Mouse (Mus musculus) urinary bladder, postnatal 10 days (tissue): Measurements from ENCODE around the gene Efs.
A peak's percentile ranks its signal among the peaks of the same experiment; 100 is the strongest.

Source experiments
- DNase-seq: peaks from one replicate; pipeline ENCODE4 v3.0.0; 2022; ENCODE audit warnings: low spot score

Gene Efs

DNA sequence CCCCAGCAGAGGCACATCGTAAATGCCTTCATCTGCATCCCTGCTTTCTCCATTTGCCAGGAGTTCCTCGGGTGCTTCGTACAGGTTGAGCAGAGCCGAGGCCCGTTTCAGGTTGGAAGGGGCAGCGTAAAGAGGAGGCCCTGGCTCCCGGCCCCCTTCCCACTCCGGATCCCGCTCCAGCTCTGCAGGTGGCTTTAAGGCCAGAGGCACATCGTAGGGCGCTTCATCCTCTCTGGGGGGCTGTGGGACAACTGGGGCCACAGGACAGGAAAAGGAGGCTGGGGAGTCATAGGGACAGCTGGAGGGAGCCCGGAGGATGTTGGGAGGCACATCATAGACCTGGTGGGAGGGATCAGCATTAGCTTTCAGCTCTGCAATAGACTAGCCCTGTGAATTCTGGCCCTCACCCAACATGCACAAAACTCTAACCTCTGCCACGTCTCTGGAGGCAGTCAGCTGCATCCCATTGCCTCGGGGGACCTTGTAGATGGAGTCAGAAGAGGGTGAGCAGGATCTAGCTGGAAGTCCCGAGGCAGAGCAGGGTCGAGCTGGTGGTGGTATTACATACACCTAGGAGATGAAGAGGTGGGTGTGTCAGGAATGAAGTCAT is 5.7 kb downstream of the Efs start:
- DNase-seq: no peak

DNA sequence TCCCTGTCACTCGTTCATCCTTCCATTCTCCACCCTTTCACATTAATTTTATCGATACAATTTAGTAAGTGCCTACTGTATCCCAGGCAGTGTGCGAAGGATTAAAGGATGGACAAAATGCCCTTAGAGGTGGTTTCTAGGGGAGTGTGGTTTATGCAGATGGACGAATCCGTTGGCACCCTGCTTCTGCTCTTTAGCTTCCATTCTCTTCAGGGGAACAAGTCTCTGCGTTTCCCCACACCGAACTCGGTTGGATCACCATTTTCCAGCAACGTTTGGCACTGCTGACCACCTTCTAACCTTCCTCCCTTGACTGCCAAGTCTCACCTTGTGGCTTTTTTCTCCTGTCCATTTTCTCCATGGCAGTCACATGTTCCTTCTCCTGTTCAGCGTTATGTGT is 12.6 kb downstream of the Efs start:
- DNase-seq: no peak

DNA sequence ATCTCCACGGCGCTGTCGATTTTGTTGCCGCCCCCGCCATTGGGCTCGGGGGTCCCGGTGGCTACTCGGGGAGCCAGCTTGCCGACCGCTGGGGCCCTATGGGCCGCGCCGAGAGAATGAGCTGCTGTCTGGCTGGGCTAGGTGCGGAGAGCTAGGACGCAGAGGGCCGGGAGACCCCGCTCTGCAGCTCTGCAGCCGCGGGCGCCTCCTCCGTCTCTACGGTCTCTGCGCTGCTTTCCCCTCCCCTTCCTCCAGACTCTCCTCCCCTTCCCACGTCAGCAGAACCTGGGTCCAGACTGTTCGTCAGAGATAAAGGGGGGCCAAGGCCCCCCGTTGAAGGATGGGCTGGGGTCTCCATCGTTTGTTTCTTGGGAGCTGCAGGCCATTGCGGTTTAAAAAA is 13.0 kb downstream of the Efs start, which contains the start of gene Slc22a17:
TSS of gene Slc22a17 (minus strand) at position 247 of the 400 bp plus-strand sequence.
- DNase-seq: no peak

DNA sequence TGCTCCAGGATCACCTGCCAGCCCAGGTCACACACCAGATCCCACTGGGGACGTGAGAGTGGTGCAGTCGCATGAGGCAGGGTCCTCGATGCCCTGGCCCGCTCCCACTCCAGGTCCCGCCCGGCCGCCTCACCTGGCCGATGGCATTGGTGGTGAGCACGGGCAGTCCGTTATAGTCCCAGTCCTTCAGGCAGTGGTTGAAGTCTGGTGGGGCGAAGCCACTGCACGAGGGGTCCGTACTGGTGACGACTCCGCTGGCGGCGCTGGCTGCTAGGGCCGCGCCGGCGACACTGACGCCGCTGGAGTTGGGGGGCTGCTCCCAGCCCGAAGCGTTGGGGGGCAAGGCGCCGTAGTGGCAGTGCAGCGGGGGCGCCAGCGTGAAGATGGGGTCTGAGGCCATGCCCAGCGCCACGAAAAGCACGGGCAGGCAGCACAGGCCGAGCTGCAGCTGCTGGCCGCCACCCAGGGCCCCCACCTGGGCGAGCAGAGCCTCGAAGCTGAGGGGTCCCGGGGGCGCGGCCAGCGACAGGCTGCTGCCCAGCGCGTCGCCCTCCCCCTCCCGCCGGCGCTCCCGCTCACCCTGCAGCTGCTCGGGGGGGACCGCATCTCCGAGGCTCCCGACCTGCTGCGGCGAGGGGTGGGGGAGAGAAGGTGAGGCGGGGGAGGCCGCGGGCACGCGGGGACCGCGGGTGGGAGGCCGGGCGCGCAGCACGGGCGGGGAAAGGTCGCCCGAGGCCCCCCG is 13.6 kb downstream of the Efs start:
- no peak for DNase-seq

DNA sequence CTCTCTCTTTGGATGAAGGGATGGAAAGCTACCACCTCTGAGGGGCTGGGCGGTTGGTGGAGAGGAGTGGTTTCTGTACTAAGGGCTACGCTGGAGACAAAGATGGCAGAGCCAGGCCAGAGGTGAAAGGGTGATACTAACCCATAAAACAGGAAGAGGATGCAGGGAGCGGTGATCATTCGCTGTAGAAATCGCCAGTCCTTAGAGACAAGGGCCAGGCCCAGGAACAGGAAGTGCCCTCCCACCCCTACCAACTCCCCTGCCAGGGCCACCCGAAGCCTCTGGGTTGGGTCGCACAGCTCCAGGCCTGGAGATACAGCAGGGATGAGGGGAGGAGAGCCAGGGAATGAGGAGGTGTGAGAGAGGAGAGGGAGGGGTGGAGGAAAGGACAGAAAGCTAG is 17.2 kb downstream of the Efs start:
- DNase-seq: no peak

DNA sequence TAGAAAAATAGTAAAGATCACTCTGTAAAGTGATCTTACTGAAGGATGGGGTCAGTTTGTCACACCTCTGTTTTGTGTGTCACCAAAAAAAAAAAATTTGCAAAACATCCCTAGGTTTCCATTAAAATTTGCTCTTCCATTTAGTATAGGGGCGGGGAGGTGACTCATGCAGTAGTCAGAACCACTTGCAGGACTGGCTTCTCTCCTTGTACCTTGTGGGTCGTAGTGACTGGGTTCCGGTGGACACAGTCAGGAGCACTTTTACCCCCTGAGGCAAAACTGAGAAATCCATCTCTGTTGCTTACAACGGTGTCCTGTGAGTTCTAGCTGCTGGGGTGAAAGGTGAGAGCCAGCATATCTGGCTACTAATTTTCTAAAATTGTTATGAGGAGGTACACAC is 22.3 kb downstream of the Efs start:
- DNase-seq: no peak

DNA sequence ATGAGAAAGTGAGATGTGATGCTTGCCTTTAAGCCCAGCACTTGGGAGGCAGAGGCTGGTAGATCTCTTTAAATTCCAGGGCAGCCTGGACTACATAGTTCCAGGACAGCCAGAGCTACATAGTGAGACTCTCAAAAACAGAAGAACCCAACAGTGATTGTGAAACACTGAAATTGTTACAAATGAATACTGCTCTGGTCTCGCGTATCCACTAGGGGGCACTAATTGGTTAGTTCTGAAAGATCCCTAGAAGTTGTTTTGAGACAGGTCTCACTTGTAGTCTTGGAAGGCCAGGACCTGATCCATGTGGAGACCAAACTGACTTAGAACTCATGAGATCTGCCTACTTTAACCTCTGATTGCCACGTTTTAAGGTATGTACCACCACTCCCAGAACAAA is 25.5 kb downstream of the Efs start:
- DNase-seq: no peak

DNA sequence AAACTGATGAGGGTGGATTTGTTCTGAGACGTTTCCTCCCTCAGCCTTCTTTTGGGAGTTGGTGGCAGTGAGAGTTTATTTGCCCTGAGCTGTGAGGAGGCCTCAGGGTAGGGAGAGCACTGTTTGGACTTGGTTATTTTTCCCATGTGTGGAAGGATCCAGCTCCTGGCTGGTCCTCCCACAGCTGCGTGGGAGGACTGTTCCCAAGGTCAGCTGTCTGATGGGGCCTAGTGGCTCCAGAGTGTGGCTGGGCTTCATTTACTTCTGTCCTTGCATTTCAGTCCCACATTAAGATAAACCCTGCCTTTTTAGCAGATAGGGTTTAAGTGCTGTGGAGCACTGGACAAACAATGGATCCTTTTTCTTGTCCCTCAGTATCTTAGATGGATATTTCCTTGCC is 28.5 kb downstream of the Efs start:
- no peak for DNase-seq

DNA sequence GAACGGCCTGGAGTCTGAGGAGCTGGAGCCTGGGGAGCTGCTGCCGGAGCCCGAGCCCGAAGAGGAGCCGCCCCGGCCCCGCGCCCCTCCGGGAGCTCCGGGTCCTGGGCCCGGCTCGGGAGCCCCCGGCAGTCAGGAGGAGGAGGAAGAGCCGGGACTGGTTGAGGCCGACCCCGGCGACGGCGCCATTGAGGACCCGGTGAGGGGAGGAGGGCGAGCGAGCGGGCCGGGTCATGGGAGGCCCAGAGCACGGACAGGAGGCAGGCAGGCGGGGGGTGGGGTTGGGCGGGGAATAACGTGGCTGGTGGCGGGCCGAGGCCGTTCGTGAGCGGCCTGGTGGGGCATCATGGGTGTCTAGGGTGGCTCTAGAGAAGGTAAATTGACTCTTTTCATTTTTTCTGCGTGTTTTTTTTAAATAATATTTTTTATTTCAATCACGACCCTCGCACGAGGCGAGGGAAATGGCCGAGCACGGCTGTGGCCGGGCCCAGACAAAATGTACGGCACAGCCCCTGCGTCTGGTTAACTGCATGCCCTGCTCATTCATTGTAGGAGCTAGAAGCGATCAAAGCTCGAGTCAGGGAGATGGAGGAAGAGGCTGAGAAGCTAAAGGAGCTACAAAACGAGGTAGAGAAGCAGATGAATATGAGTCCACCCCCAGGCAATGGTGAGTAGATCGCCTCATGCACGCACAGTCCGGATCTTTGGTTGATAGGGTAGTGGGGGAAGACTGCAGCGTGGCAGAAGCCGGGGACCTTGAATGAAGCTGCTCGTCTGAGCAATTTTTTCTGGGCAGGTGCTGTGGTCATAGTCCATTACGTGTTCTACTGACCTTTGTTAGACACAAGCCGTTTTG is 31.4 kb downstream of the Efs start:
- no peak for DNase-seq

DNA sequence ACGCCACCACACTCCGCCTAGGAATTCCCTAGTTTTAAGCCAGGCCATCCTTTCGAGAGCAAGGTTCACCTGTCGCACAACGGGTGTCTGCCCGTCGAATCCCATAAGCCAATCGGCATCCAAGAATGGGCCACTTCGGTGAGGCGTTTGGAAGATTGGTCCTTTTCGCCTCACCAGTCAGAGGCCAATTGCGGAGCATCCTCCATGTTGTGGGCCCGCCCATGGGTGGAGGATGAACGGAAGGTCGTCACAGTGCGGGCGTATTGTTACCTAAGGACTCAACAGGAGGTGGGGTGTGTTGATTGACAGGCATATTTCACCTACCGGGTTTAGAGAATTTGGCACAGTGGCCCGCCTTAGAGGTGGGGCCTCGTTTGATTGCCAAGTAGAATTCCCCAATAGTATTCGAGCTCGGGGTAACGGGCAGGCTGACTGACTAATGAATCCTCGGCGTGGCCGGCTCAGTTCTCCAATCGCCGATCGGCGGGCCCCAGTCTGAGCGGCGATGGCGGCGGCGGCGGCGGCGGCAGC is 32.2 kb downstream of the Efs start:
- peak; percentile 91 for DNase-seq

DNA sequence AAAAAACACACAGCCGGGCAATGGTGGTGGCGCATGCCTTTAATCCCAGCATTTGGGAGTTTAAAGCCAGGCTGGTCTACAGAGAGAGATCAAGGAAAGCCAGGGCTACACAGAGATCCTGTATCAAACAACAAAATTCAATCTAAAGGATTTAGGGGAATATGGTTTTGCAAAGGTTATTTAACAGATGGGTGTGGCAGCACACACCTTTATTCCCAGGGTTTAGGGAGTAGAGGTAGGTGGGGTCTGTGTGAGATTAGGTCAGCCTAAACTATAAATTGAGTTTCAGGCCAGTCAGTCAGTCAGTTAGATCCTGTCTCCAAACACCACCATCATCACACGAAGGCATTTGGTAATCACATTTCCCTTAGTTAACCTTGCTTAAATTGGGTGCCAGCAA is 33.7 kb downstream of the Efs start, which contains the start of gene Pabpn1:
TSS of gene Pabpn1 (plus strand) at position 301 of the 400 bp plus-strand sequence.
- DNase-seq: no peak

DNA sequence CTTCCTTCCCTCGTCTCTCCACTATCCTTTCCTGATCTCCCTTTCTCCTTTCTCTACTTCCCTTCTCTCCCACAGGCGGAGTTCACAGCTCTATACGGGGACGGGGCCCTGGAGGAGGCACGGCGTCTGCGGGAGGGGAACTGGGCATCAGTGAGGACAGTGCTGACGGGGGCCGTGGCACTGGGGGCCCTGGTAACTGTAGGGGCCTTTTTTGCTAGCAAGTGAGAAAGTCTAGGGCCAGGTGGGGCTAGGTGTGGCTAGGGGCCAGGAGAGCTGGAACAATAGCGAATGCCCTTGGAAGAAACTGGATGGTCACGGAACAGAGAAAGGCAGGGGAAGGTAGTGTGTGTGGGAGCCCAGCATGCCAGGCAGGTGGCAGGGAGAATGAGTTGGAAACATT is 40.6 kb downstream of the Efs start:
- DNase-seq: no peak

DNA sequence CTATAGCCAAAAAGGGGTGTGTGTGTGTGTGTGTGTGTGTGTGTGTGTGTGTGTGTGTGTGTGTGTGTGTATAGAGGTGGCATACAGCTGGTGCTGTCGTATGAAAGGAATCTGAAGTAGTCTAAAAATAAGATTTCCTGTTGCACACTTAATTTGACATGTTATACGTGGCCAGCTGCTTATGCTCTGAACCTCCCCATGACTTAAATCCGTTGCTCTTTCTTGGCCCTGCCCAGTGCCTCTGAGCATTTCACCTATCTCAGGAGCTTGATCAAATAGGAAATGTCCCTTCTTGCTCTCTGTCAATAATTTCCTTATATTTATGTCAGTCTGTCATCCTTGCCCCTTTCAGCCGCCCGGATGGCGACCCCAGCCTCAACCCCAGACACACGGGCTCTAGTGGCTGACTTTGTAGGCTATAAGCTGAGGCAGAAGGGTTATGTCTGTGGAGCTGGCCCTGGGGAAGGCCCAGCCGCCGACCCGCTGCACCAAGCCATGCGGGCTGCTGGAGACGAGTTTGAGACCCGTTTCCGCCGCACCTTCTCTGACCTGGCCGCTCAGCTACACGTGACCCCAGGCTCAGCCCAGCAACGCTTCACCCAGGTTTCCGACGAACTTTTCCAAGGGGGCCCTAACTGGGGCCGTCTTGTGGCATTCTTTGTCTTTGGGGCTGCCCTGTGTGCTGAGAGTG is 41.8 kb downstream of the Efs start:
- no peak for DNase-seq

DNA sequence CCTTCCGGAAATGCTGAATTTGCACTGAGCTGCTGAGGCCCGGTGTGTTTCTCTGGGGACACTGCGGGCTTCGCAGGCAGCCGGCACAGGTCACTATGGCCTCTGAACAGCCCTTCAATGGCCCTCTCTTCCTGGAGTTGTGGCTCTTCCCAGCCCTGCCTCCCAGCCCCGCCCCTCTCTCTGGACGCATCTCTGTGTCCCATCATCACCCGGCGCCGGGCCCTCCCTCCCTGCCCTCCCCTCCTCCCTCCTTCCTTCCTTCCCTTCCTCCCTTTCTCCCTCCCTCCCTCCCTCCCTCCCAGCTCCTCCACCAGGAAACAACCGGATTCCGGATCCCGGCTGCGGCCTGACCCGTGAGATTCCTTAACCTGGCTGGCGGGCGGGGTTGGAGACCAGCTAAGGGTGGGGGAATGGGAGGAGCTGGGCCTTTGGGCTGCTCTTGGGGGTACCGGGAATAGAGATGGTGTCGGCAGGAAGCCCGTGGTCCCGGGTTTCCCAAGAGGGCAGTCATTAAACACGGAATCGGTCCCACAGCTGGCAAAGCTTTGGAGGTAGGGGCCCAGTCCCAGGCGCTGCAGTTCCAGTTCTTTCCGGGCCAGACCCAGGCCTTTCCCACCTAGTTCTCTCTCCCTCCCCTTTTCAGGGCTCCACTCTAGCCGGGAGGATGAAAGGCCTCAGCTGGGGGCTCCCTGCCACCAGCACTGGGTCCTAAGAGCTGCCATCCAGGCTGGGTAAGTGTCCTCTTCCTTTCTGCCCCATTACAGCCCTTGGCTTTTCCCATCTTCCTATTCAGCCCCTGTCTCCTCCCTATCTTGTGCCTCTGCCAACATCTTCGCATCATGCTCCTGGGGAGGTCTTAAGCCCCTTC is 42.5 kb downstream of the Efs start, which contains the start of the genes Bcl2l2 and Gm20521:
TSS of gene Bcl2l2 (plus strand) at position 224 of the 868 bp plus-strand sequence.
TSS of gene Gm20521 (plus strand) at position 288 of the 868 bp plus-strand sequence.
- DNase-seq: peak; percentile 53

DNA sequence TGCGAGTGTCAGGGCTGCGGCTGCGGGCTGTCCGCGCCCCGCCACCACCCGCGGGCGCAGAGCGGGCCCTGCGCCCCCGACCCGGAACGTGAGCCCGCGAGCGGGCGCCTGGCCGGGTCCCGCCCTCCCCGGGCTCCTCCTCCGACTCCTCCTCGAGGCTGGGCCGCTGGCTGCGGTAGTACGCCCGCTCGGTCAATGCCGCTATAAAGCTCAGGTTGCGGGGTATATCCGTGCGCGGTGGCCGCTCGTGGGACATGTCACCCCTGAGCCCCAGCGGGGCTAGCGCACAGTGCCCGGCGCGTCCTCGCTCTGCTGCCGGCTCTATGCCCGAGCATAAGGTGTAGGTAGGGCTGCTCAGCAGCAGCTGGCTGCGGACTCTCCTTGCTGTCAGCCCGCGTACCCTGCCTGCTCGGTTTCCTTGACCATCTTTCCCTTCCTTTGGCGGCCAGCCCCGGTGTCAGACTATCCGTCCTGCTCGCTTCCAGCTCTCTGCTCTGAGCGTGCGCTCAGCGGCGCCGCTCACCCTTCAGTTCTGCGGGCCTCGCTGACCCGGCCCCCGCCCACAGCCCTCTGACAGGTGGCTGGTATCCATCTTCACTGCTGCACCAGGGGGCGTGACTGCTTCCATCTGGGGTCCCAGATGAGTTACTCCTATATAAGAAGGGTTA is 48.7 kb downstream of the Efs start, which contains the start of gene Ppp1r3e:
TSS of gene Ppp1r3e (minus strand) at position 503 of the 668 bp plus-strand sequence.
- no peak for DNase-seq

DNA sequence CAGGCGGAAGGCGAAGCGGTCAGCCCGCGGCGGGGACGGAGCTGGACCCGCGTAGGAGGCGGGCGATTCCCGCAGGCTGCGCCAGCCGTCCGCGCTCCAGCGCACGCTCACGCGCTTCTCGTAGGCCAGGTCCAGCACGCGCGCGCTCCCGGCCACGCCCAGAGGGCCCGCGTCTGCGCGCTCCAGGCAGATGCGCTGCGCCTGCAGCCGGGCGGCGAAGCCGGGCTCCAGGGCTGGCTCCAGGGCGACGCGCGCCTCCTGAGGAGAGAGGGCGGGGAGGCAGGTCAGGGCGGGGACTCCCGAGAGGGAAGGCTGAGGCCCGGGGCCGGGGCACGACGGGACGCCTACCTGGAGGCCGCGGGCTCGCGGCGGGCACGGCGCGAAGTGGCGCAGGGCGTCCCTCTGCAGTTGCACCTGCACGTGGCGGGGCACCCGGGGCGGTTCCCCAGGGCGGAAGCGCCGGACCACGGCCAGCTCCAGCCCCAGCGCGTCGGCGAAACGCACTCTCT is 49.3 kb downstream of the Efs start:
- DNase-seq: peak; percentile 42

DNA sequence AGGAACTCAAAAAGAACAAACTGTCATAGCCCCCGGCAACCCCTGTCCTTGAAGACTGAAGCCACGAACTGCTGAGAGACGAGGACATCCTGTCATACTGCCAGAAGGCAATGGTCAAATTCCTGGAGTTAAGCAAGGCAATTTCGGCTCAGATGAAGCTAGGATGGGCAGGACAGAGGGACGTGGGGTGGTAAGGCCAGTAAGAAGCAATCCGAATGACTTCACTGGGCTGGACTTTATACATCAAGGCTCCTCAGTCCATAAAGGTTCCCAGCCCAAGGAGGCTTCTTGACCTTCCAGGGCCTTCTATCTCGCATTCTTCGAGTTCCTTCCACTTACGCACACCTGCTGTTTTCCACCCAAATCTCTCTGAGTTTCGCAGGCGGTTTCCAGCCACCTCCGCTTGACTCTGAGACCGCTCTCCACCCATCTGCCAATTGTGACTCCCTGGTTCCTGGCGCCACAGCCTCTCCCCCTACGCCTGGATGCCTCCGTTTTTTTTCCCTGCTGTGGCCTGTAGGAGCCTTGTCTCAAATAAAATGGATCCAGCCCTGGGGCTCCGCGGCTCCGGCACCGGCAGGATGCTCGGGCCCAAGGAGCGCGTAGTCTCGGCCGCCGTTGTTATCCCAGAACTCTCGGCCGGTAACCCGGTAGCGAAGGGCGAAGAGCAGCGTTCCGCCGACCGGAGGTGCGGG is 49.9 kb downstream of the Efs start:
- DNase-seq: no peak

DNA sequence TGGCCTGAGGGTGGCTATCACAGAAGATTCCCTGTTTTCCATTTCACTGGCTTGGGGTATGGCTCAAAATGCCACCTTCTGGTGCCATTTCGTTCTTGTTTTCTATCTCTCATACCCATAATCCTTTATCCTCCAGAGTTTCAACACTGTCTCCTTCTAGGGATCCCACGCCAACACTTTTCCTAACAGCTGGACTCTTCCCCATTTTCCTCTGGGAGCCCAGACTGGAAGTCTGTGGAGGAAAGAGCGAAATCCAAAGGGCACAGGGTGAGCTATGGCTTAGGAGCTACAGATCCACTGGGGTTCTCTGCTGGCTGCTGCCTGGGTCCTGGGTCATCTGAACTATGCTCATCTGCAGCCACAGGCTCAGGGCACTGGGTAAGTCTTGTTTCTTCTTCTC is 51.8 kb downstream of the Efs start:
- DNase-seq: no peak

DNA sequence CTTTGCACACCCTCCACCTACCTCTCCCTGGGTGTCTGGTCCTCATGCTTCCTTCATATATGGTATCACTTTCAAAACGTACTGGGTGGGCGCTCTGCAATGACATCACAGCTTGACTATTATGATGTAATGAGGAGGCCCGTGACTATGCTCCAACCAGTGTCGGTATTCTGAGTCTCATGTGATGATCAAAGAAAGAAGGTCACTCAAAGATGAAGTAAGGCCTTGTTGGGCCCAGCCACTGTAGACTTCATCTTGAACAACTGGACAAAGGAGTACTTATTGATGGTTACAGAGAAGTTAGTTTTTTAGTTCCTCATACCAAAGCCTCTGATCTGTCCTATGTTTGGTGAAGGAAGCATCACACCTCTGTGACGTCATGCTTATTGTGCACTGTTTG is 55.1 kb downstream of the Efs start, which contains the start of gene Homez:
TSS of gene Homez (minus strand) at position 101 of the 400 bp plus-strand sequence.
- DNase-seq: no peak
